Comparison of ENCODE assay signal across 8 mouse cellular contexts in genomic region chr11:59230144-59230760, GRCm38 (mm10). TPM values are rescaled to one million over a fixed set of nuclear protein-coding genes. Genes with fewer than 3 reads are reported as not detected.
DNase-seq lines count a peak whose midpoint lies in the region; ATAC-seq and TF ChIP-seq lines count a peak whose summit lies in the region.

No protein-coding gene starts in this region.

- H3K36me3 ChIP-seq in hindbrain, embryonic 11.5 days (ENCODE audit: control insufficient read depth, insufficient read depth, low read length) = no peaks in the 10 kb centered on the region
- H3K36me3 ChIP-seq in hindbrain, embryonic 13.5 days = no peaks in the 10 kb centered on the region
- no peaks in the 10 kb centered on the region for H3K36me3 ChIP-seq in ES-E14 (ENCODE audit: control insufficient read depth, insufficient read depth, low read length, poor library complexity, severe bottlenecking)
- no peaks in the 10 kb centered on the region for H3K36me3 ChIP-seq in heart, embryonic 10.5 days
- no peaks in the 10 kb centered on the region for H3K36me3 ChIP-seq in midbrain, embryonic 13.5 days
- H3K36me3 ChIP-seq in thymus, adult 2 months (ENCODE audit: control insufficient read depth, insufficient read depth, low read length) = no peaks in the 10 kb centered on the region

- peak; percentile 77 for DNase-seq in hindbrain, embryonic 11.5 days (ENCODE audit: low spot score)
- DNase-seq in ES-E14 (ENCODE audit: low read depth, low spot score) = peak; percentile 53
- peak; percentile 67 for DNase-seq in cerebellum, adult 9-11 months
- peak; percentile 88 for DNase-seq in heart, embryonic 10.5 days (ENCODE audit: low spot score)
- peak; percentile 70 for DNase-seq in left cerebral cortex, postnatal 4 days
- DNase-seq in thymus, adult 2 months = peak; percentile 66

- TF ChIP-seq POLR2A in thymus, adult 2 months (IDR thresholded peaks at IDR 0.05; ENCODE audit: control insufficient read depth, extremely low read depth, insufficient read depth, low read length, poor library complexity) = no peak

- 17% methylated on average over 7 of the region's 7 CpGs for WGBS in hindbrain, embryonic 11.5 days
- WGBS in hindbrain, embryonic 13.5 days = 21% methylated on average over 7 of the region's 7 CpGs
- 13% methylated on average over 7 of the region's 7 CpGs for WGBS in heart, embryonic 10.5 days
- WGBS in midbrain, embryonic 13.5 days = 15% methylated on average over 7 of the region's 7 CpGs
- WGBS in thymus, adult 2 months = 18% methylated on average over 7 of the region's 7 CpGs

- intact Hi-C loops in left cerebral cortex, postnatal 4 days (cut with DNase I) = no loop called here

- no peaks in the 10 kb centered on the region for H3K9me3 ChIP-seq in hindbrain, embryonic 11.5 days (ENCODE audit: control insufficient read depth, low read length)
- H3K9me3 ChIP-seq in hindbrain, embryonic 13.5 days = no peaks in the 10 kb centered on the region
- H3K9me3 ChIP-seq in ES-E14 (ENCODE audit: control insufficient read depth, insufficient read depth, low read depth, low read length) = no peaks in the 10 kb centered on the region
- no peaks in the 10 kb centered on the region for H3K9me3 ChIP-seq in heart, embryonic 10.5 days
- H3K9me3 ChIP-seq in midbrain, embryonic 13.5 days = no peaks in the 10 kb centered on the region

- no peak overlapping the region for H3K9ac ChIP-seq in hindbrain, embryonic 11.5 days (ENCODE audit: low read depth, low read length)
- H3K9ac ChIP-seq in hindbrain, embryonic 13.5 days = no peak overlapping the region
- H3K9ac ChIP-seq in ES-E14 (ENCODE audit: insufficient read depth, low read depth, low read length, poor library complexity, severe bottlenecking) = no peak overlapping the region
- 0 out of 2 replicates have a peak overlapping the region, but pooled peaks have one; percentile 14 for H3K9ac ChIP-seq in midbrain, embryonic 13.5 days (replicated peaks)

- H3K27me3 ChIP-seq in hindbrain, embryonic 11.5 days (ENCODE audit: control insufficient read depth, insufficient read depth, low read length) = no peaks in the 10 kb centered on the region
- 0 out of 2 replicates have a peak, but pooled peaks cover 2% of the 10 kb centered on the region for H3K27me3 ChIP-seq in hindbrain, embryonic 13.5 days
- H3K27me3 ChIP-seq in heart, embryonic 10.5 days (ENCODE audit: insufficient read depth, poor library complexity, severe bottlenecking) = peaks cover 3% of the 10 kb centered on the region; the same call in 1 of the 2 replicates
- H3K27me3 ChIP-seq in midbrain, embryonic 13.5 days = no peaks in the 10 kb centered on the region
- no peaks in the 10 kb centered on the region for H3K27me3 ChIP-seq in thymus, adult 2 months (ENCODE audit: control insufficient read depth, insufficient read depth, low read length)

- no peak for ATAC-seq in hindbrain, embryonic 11.5 days (ENCODE audit: low FRiP score)
- no peak for ATAC-seq in hindbrain, embryonic 13.5 days (ENCODE audit: low FRiP score)
- no peak for ATAC-seq in midbrain, embryonic 13.5 days

- H3K4me2 ChIP-seq in hindbrain, embryonic 11.5 days (replicated peaks; ENCODE audit: low read depth, low read length) = no peak overlapping the region
- H3K4me2 ChIP-seq in hindbrain, embryonic 13.5 days = no peak overlapping the region
- H3K4me2 ChIP-seq in midbrain, embryonic 13.5 days (replicated peaks) = no peak overlapping the region

- in situ Hi-C loops in ES-E14 (cut with MboI; ENCODE audit: low sequenced_read_pairs in 2 of 2, unreplicated experiment in 2 of 2) = loop anchor here in 1 of 2 experiments (5.0 kb wide), 1 partner anchor 62 kb away; the partner anchor contains the start of gene Wnt3a

- H3K4me3 ChIP-seq in hindbrain, embryonic 11.5 days (ENCODE audit: low read depth, low read length) = no peak overlapping the region
- no peak overlapping the region for H3K4me3 ChIP-seq in hindbrain, embryonic 13.5 days
- H3K4me3 ChIP-seq in ES-E14 (ENCODE audit: insufficient read depth in 1 of 2, low read depth in 1 of 2, low read length in 2 of 2, poor library complexity in 1 of 2, severe bottlenecking in 1 of 2) = no peak overlapping the region
- H3K4me3 ChIP-seq in heart, embryonic 10.5 days = no peak overlapping the region
- no peak overlapping the region for H3K4me3 ChIP-seq in midbrain, embryonic 13.5 days (replicated peaks)
- no peak overlapping the region for H3K4me3 ChIP-seq in thymus, adult 2 months (ENCODE audit: control insufficient read depth, insufficient read depth, low read length)

- H3K4me1 ChIP-seq in hindbrain, embryonic 11.5 days (replicated peaks; ENCODE audit: control insufficient read depth, insufficient read depth, low read length) = peaks cover 8% of the 10 kb centered on the region
- H3K4me1 ChIP-seq in hindbrain, embryonic 13.5 days (replicated peaks) = peaks cover 28% of the 10 kb centered on the region
- H3K4me1 ChIP-seq in ES-E14 (ENCODE audit: control insufficient read depth in 2 of 2, insufficient read depth in 2 of 2, low read length in 2 of 2, poor library complexity in 1 of 2) = peaks cover 0 to 4% of the 10 kb centered on the region in 2 experiments; a peak in 1 of 4 replicates
- peaks cover 29% of the 10 kb centered on the region for H3K4me1 ChIP-seq in heart, embryonic 10.5 days
- peaks cover 26% of the 10 kb centered on the region for H3K4me1 ChIP-seq in midbrain, embryonic 13.5 days (replicated peaks)
- peaks cover 17% of the 10 kb centered on the region for H3K4me1 ChIP-seq in thymus, adult 2 months (replicated peaks; ENCODE audit: control insufficient read depth, insufficient read depth, low read length)

- peak; percentile 71; the same call in 1 of the 2 replicates for TF ChIP-seq CTCF in thymus, adult 2 months (IDR thresholded peaks at IDR 0.05; ENCODE audit: borderline replicate concordance, control insufficient read depth, extremely low read depth, insufficient read depth, low read length, poor library complexity)

- no peak overlapping the region for H3K27ac ChIP-seq in hindbrain, embryonic 11.5 days (ENCODE audit: low read depth, low read length)
- H3K27ac ChIP-seq in hindbrain, embryonic 13.5 days = no peak overlapping the region
- H3K27ac ChIP-seq in ES-E14 (ENCODE audit: insufficient read depth, low read depth, low read length, poor library complexity, severe bottlenecking) = no peak overlapping the region
- H3K27ac ChIP-seq in heart, embryonic 10.5 days = no peak overlapping the region
- H3K27ac ChIP-seq in midbrain, embryonic 13.5 days = no peak overlapping the region
- no peak overlapping the region for H3K27ac ChIP-seq in thymus, adult 2 months (ENCODE audit: control insufficient read depth, insufficient read depth, low read length)

TF ChIP-seq in ES-E14, 5 proteins besides CTCF, POLR2A, EP300 and RAD21:
- TF ChIP-seq ZC3H11A (IDR thresholded peaks at IDR 0.05; ENCODE audit: borderline replicate concordance, low read depth, low read length) (peak; percentile 12; the same call in 1 of the 2 replicates), ZNF384 (IDR thresholded peaks at IDR 0.05; ENCODE audit: low read depth, low read length) (no peak)

RNA-seq across cellular contexts. Expression of gene Arf1, which starts 2.2 kb away (rescaled TPM):
- 610 and 623 TPM in 2 replicates for polyA plus RNA-seq in hindbrain, embryonic 11.5 days (2014; fragmentation: Nextera tagmentation; extraction: Ambion mirVana)
- 622 and 633 TPM in 2 replicates for polyA plus RNA-seq in hindbrain, embryonic 13.5 days (2015; fragmentation: Nextera tagmentation; extraction: Ambion mirVana)
- total RNA-seq in ES-E14 (2012; rRNA removed) = 277 and 347 TPM in 2 replicates
- polyA plus RNA-seq in heart, embryonic 10.5 days (2016; fragmentation: Nextera tagmentation; extraction: Ambion mirVana) = 702 and 707 TPM in 2 replicates
- 100 to 1,000 TPM; 389 TPM for total RNA-seq in left cerebral cortex, postnatal 4 days (2021)
- 602 and 607 TPM in 2 replicates for polyA plus RNA-seq in midbrain, embryonic 13.5 days (2015; fragmentation: Nextera tagmentation; extraction: Ambion mirVana)
- polyA plus RNA-seq in thymus, adult 2 months (2012; rRNA removed) = 503 and 561 TPM in 2 replicates

RNA-seq across cellular contexts. Expression of gene 2310033P09Rik, which starts 22.1 kb away (rescaled TPM):
- 33.4 and 40.9 TPM in 2 replicates for polyA plus RNA-seq in hindbrain, embryonic 11.5 days (2014; fragmentation: Nextera tagmentation; extraction: Ambion mirVana)
- 30.0 and 32.9 TPM in 2 replicates for polyA plus RNA-seq in hindbrain, embryonic 13.5 days (2015; fragmentation: Nextera tagmentation; extraction: Ambion mirVana)
- 14.4 and 15.5 TPM in 2 replicates for total RNA-seq in ES-E14 (2012; rRNA removed)
- 28.7 and 30.9 TPM in 2 replicates for polyA plus RNA-seq in heart, embryonic 10.5 days (2016; fragmentation: Nextera tagmentation; extraction: Ambion mirVana)
- total RNA-seq in left cerebral cortex, postnatal 4 days (2021) = 10 to 100 TPM; 15.5 to 18.6 TPM
- 32.5 and 32.6 TPM in 2 replicates for polyA plus RNA-seq in midbrain, embryonic 13.5 days (2015; fragmentation: Nextera tagmentation; extraction: Ambion mirVana)
- polyA plus RNA-seq in thymus, adult 2 months (2012; rRNA removed) = 30.0 and 30.5 TPM in 2 replicates

RNA-seq across cellular contexts. Expression of gene Mrpl55, which starts 28.0 kb away (rescaled TPM):
- polyA plus RNA-seq in hindbrain, embryonic 11.5 days (2014; fragmentation: Nextera tagmentation; extraction: Ambion mirVana) = 87.4 and 96.7 TPM in 2 replicates
- 92.9 and 96.8 TPM in 2 replicates for polyA plus RNA-seq in hindbrain, embryonic 13.5 days (2015; fragmentation: Nextera tagmentation; extraction: Ambion mirVana)
- total RNA-seq in ES-E14 (2012; rRNA removed) = 66.4 TPM in 2 replicates
- polyA plus RNA-seq in heart, embryonic 10.5 days (2016; fragmentation: Nextera tagmentation; extraction: Ambion mirVana) = 122 and 123 TPM in 2 replicates
- 10 to 100 TPM; 28.8 to 33.5 TPM for total RNA-seq in left cerebral cortex, postnatal 4 days (2021)
- polyA plus RNA-seq in midbrain, embryonic 13.5 days (2015; fragmentation: Nextera tagmentation; extraction: Ambion mirVana) = 95.9 and 96.5 TPM in 2 replicates
- 40.2 and 42.0 TPM in 2 replicates for polyA plus RNA-seq in thymus, adult 2 months (2012; rRNA removed)

RNA-seq across cellular contexts. Expression of gene Guk1, which starts 38.2 kb away (rescaled TPM):
- polyA plus RNA-seq in hindbrain, embryonic 11.5 days (2014; fragmentation: Nextera tagmentation; extraction: Ambion mirVana) = 105 and 107 TPM in 2 replicates
- polyA plus RNA-seq in hindbrain, embryonic 13.5 days (2015; fragmentation: Nextera tagmentation; extraction: Ambion mirVana) = 177 and 182 TPM in 2 replicates
- total RNA-seq in ES-E14 (2012; rRNA removed) = 188 and 238 TPM in 2 replicates
- polyA plus RNA-seq in heart, embryonic 10.5 days (2016; fragmentation: Nextera tagmentation; extraction: Ambion mirVana) = 127 and 152 TPM in 2 replicates
- 100 to 1,000 TPM in 1 of 2 experiments, 10 to 100 TPM in 1; 93.9 to 107 TPM for total RNA-seq in left cerebral cortex, postnatal 4 days (2021)
- polyA plus RNA-seq in midbrain, embryonic 13.5 days (2015; fragmentation: Nextera tagmentation; extraction: Ambion mirVana) = 155 and 159 TPM in 2 replicates
- polyA plus RNA-seq in thymus, adult 2 months (2012; rRNA removed) = 56.8 and 79.8 TPM in 2 replicates

RNA-seq across cellular contexts. Expression of gene Gjc2, which starts 47.2 kb away (rescaled TPM):
- polyA plus RNA-seq in hindbrain, embryonic 11.5 days (2014; fragmentation: Nextera tagmentation; extraction: Ambion mirVana) = not detected in 2 replicates
- polyA plus RNA-seq in hindbrain, embryonic 13.5 days (2015; fragmentation: Nextera tagmentation; extraction: Ambion mirVana) = 0.14 and 0.17 TPM in 2 replicates
- 0.26 TPM in 1 of 2 replicates, not detected in the other for total RNA-seq in ES-E14 (2012; rRNA removed)
- polyA plus RNA-seq in heart, embryonic 10.5 days (2016; fragmentation: Nextera tagmentation; extraction: Ambion mirVana) = not detected in 2 replicates
- total RNA-seq in left cerebral cortex, postnatal 4 days (2021) = under 1 TPM; 0.86 to 0.89 TPM
- 0.35 TPM in 1 of 2 replicates, not detected in the other for polyA plus RNA-seq in midbrain, embryonic 13.5 days (2015; fragmentation: Nextera tagmentation; extraction: Ambion mirVana)
- polyA plus RNA-seq in thymus, adult 2 months (2012; rRNA removed) = 0.23 and 0.66 TPM in 2 replicates
